Mouse (Mus musculus): ENCODE measurements at regions not wholly inside any gene's neighbourhood (a gene's known extent, or its start where the extent isn't known, plus 50 kb on each side); places are given as distances from the start of the nearest gene placed in this dataset.

DNA sequence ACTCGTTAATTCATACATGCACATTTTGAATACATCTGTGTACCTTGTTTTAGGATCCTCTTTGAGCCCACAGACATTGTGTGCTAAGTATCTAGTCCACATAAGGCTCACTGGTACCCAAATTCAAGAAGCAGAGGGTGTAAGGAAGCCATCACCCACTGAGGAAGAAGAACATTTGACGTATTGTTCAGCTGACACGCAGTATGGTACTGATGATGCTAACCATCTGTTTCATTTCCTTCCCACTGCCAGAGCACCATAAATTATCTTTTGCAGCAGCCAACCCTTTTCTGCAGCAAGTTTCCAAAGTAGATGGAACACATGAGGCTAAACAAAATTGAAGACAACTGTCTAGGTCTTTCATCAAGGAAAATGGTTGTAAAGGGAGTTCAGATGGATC is 285.6 kb upstream of the Lrrn1 start:
- no peak overlapping the region for H3K9ac ChIP-seq (ENCODE audit: insufficient read depth, low read depth, low read length, poor library complexity, severe bottlenecking)
- no peaks in the 10 kb centered on the region for H3K4me1 ChIP-seq (ENCODE audit: control insufficient read depth in 2 of 2, insufficient read depth in 2 of 2, low read length in 2 of 2, poor library complexity in 1 of 2)
- no peaks in the 10 kb centered on the region for H3K36me3 ChIP-seq (ENCODE audit: control insufficient read depth, insufficient read depth, low read length, poor library complexity, severe bottlenecking)
- no peak for TF ChIP-seq CHD2 (IDR thresholded peaks at IDR 0.05; ENCODE audit: low read depth, low read length)
- TF ChIP-seq HCFC1 (IDR thresholded peaks at IDR 0.05; ENCODE audit: borderline replicate concordance, insufficient read depth, low read length) = no peak
- TF ChIP-seq MAFK (IDR thresholded peaks at IDR 0.05; ENCODE audit: insufficient read depth, low read depth, low read length) = no peak
- in situ Hi-C loops (cut with MboI; ENCODE audit: low sequenced_read_pairs in 2 of 2, unreplicated experiment in 2 of 2) = no loop called here
- no peak overlapping the region for H3K4me3 ChIP-seq (ENCODE audit: insufficient read depth in 1 of 2, low read depth in 1 of 2, low read length in 2 of 2, poor library complexity in 1 of 2, severe bottlenecking in 1 of 2)
- DNase-seq (ENCODE audit: low read depth, low spot score) = no peak
- no peak overlapping the region for H3K27ac ChIP-seq (ENCODE audit: insufficient read depth, low read depth, low read length, poor library complexity, severe bottlenecking)
- no peaks in the 10 kb centered on the region for H3K9me3 ChIP-seq (ENCODE audit: control insufficient read depth, insufficient read depth, low read depth, low read length)

- no peak for TF ChIP-seq MAFK (IDR thresholded peaks at IDR 0.05; ENCODE audit: insufficient read depth, low read depth, low read length)
- TF ChIP-seq ZNF384 (IDR thresholded peaks at IDR 0.05; ENCODE audit: low read depth, low read length) = no peak
- no peak for TF ChIP-seq HCFC1 (IDR thresholded peaks at IDR 0.05; ENCODE audit: borderline replicate concordance, insufficient read depth, low read length)
- TF ChIP-seq ZC3H11A (IDR thresholded peaks at IDR 0.05; ENCODE audit: borderline replicate concordance, low read depth, low read length) = no peak
- no peak for TF ChIP-seq CHD2 (IDR thresholded peaks at IDR 0.05; ENCODE audit: low read depth, low read length)
- Histone ChIP-seq H3K4me3 (ENCODE audit: insufficient read depth in 1 of 2, low read depth in 1 of 2, low read length in 2 of 2, poor library complexity in 1 of 2, severe bottlenecking in 1 of 2) (no peak overlapping the region), H3K9me3 (ENCODE audit: control insufficient read depth, insufficient read depth, low read depth, low read length) (no peaks in the 10 kb centered on the region), H3K27ac (ENCODE audit: insufficient read depth, low read depth, low read length, poor library complexity, severe bottlenecking) (no peak overlapping the region), H3K9ac (ENCODE audit: insufficient read depth, low read depth, low read length, poor library complexity, severe bottlenecking) (no peak overlapping the region), H3K4me1 (ENCODE audit: control insufficient read depth in 2 of 2, insufficient read depth in 2 of 2, low read length in 2 of 2, poor library complexity in 1 of 2) (no peaks in the 10 kb centered on the region), H3K36me3 (ENCODE audit: control insufficient read depth, insufficient read depth, low read length, poor library complexity, severe bottlenecking) (no peaks in the 10 kb centered on the region)
- DNase-seq (ENCODE audit: low read depth, low spot score) = no peak
- in situ Hi-C loops (cut with MboI; ENCODE audit: low sequenced_read_pairs in 2 of 2, unreplicated experiment in 2 of 2) = no loop called here
Measured at GRCm38 (mm10) chr6:107280348-107280747, 249.2 kb upstream of the Lrrn1 start.

GRCm38 (mm10) chr6:107290850-107291249 is 238.7 kb upstream of the Lrrn1 start:
- H3K27ac ChIP-seq (ENCODE audit: insufficient read depth, low read depth, low read length, poor library complexity, severe bottlenecking) = no peak overlapping the region
- no peaks in the 10 kb centered on the region for H3K4me1 ChIP-seq (ENCODE audit: control insufficient read depth in 2 of 2, insufficient read depth in 2 of 2, low read length in 2 of 2, poor library complexity in 1 of 2)
- no peaks in the 10 kb centered on the region for H3K9me3 ChIP-seq (ENCODE audit: control insufficient read depth, insufficient read depth, low read depth, low read length)
- TF ChIP-seq HCFC1 (IDR thresholded peaks at IDR 0.05; ENCODE audit: borderline replicate concordance, insufficient read depth, low read length) = no peak
- TF ChIP-seq CHD2 (IDR thresholded peaks at IDR 0.05; ENCODE audit: low read depth, low read length) = no peak
- TF ChIP-seq MAFK (IDR thresholded peaks at IDR 0.05; ENCODE audit: insufficient read depth, low read depth, low read length) = no peak
- TF ChIP-seq ZC3H11A (IDR thresholded peaks at IDR 0.05; ENCODE audit: borderline replicate concordance, low read depth, low read length) = no peak
- TF ChIP-seq ZNF384 (IDR thresholded peaks at IDR 0.05; ENCODE audit: low read depth, low read length) = no peak
- H3K9ac ChIP-seq (ENCODE audit: insufficient read depth, low read depth, low read length, poor library complexity, severe bottlenecking) = no peak overlapping the region
- H3K36me3 ChIP-seq (ENCODE audit: control insufficient read depth, insufficient read depth, low read length, poor library complexity, severe bottlenecking) = no peaks in the 10 kb centered on the region
- H3K4me3 ChIP-seq (ENCODE audit: insufficient read depth in 1 of 2, low read depth in 1 of 2, low read length in 2 of 2, poor library complexity in 1 of 2, severe bottlenecking in 1 of 2) = no peak overlapping the region
- in situ Hi-C loops (cut with MboI; ENCODE audit: low sequenced_read_pairs in 2 of 2, unreplicated experiment in 2 of 2) = no loop called here
- no peak for DNase-seq (ENCODE audit: low read depth, low spot score)

- Histone ChIP-seq H3K9me3 (ENCODE audit: control insufficient read depth, insufficient read depth, low read depth, low read length) (no peaks in the 10 kb centered on the region), H3K4me3 (ENCODE audit: insufficient read depth in 1 of 2, low read depth in 1 of 2, low read length in 2 of 2, poor library complexity in 1 of 2, severe bottlenecking in 1 of 2) (no peak overlapping the region), H3K36me3 (ENCODE audit: control insufficient read depth, insufficient read depth, low read length, poor library complexity, severe bottlenecking) (no peaks in the 10 kb centered on the region), H3K9ac (ENCODE audit: insufficient read depth, low read depth, low read length, poor library complexity, severe bottlenecking) (no peak overlapping the region), H3K4me1 (ENCODE audit: control insufficient read depth in 2 of 2, insufficient read depth in 2 of 2, low read length in 2 of 2, poor library complexity in 1 of 2) (no peaks in the 10 kb centered on the region), H3K27ac (ENCODE audit: insufficient read depth, low read depth, low read length, poor library complexity, severe bottlenecking) (no peak overlapping the region)
- no peak for TF ChIP-seq HCFC1 (IDR thresholded peaks at IDR 0.05; ENCODE audit: borderline replicate concordance, insufficient read depth, low read length)
- no peak for TF ChIP-seq CHD2 (IDR thresholded peaks at IDR 0.05; ENCODE audit: low read depth, low read length)
- TF ChIP-seq ZNF384 (IDR thresholded peaks at IDR 0.05; ENCODE audit: low read depth, low read length) = no peak
- TF ChIP-seq MAFK (IDR thresholded peaks at IDR 0.05; ENCODE audit: insufficient read depth, low read depth, low read length) = no peak
- no peak for TF ChIP-seq ZC3H11A (IDR thresholded peaks at IDR 0.05; ENCODE audit: borderline replicate concordance, low read depth, low read length)
- in situ Hi-C loops (cut with MboI; ENCODE audit: low sequenced_read_pairs in 2 of 2, unreplicated experiment in 2 of 2) = no loop called here
- DNase-seq (ENCODE audit: low read depth, low spot score) = no peak
Measured at GRCm38 (mm10) chr6:107303676-107304369, 225.7 kb upstream of the Lrrn1 start.

DNA sequence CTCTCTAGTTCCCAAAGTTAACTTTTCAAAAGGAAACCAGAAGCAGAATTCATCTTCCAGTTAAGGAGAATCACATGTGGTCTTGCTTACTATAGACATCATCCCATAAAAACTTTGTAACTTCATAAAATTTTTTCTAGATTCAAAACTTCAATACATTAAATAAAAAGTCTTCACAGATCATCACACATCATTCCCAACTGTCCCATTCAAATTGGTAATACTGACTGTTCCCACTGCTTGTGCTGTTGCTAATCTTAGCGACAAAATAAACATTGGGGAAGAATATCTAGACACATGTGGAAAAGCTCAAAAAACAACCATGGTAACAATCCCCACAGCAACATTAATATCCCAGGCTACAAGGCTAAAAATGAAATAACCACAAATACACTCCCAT is 210.0 kb upstream of the Lrrn1 start:
- TF ChIP-seq CHD2 (IDR thresholded peaks at IDR 0.05; ENCODE audit: low read depth, low read length) = no peak
- no peak for TF ChIP-seq ZC3H11A (IDR thresholded peaks at IDR 0.05; ENCODE audit: borderline replicate concordance, low read depth, low read length)
- no peak for TF ChIP-seq MAFK (IDR thresholded peaks at IDR 0.05; ENCODE audit: insufficient read depth, low read depth, low read length)
- no peak for TF ChIP-seq ZNF384 (IDR thresholded peaks at IDR 0.05; ENCODE audit: low read depth, low read length)
- no peak for TF ChIP-seq HCFC1 (IDR thresholded peaks at IDR 0.05; ENCODE audit: borderline replicate concordance, insufficient read depth, low read length)
- H3K9ac ChIP-seq (ENCODE audit: insufficient read depth, low read depth, low read length, poor library complexity, severe bottlenecking) = no peak overlapping the region
- no peaks in the 10 kb centered on the region for H3K36me3 ChIP-seq (ENCODE audit: control insufficient read depth, insufficient read depth, low read length, poor library complexity, severe bottlenecking)
- in situ Hi-C loops (cut with MboI; ENCODE audit: low sequenced_read_pairs in 2 of 2, unreplicated experiment in 2 of 2) = no loop called here
- no peak overlapping the region for H3K4me3 ChIP-seq (ENCODE audit: insufficient read depth in 1 of 2, low read depth in 1 of 2, low read length in 2 of 2, poor library complexity in 1 of 2, severe bottlenecking in 1 of 2)
- no peaks in the 10 kb centered on the region for H3K4me1 ChIP-seq (ENCODE audit: control insufficient read depth in 2 of 2, insufficient read depth in 2 of 2, low read length in 2 of 2, poor library complexity in 1 of 2)
- no peaks in the 10 kb centered on the region for H3K9me3 ChIP-seq (ENCODE audit: control insufficient read depth, insufficient read depth, low read depth, low read length)
- no peak overlapping the region for H3K27ac ChIP-seq (ENCODE audit: insufficient read depth, low read depth, low read length, poor library complexity, severe bottlenecking)
- no peak for DNase-seq (ENCODE audit: low read depth, low spot score)
